22 mouse cellular contexts compared by ENCODE assay signal in the genomic region with DNA sequence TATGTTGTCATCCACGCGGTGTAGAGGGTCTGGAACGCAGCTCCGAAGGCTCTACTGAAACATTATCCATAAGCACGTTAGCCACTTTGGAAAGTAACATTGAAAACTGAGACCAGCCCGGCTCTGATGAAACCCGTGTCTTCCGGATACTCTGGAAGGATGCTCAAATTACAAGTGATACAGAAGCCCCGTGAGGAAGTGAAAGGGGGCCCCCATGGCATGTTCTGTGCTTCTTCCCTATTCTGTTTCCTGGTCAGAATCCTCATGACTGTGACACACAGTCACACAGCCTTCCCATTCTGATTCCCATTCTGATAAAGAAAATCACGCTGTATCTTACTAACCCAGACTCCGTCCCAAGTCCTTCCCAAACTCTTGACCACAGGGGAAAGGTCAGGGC.
A peak's percentile ranks its signal among the peaks of the same experiment; 100 is the strongest.
DNase-seq lines count a peak whose midpoint lies in the region; ATAC-seq and TF ChIP-seq lines count a peak whose summit lies in the region.
"Had no signal": no experiment of that assay in that cellular context is flagged by ENCODE, and none has a peak within 500 bp of the region (broad histone marks: within the 10 kb centered on the region; RNA-seq: fewer than 3 reads in every experiment).

No protein-coding gene starts in this region.

- H3K27me3 ChIP-seq in heart, embryonic 11.5 days (ENCODE audit: control insufficient read depth, insufficient read depth, low read length), result no peaks in the 10 kb centered on the region
- H3K27me3 ChIP-seq in liver, adult 2 months (ENCODE audit: control insufficient read depth, insufficient read depth, low read length), result no peaks in the 10 kb centered on the region
- no peaks in the 10 kb centered on the region for H3K27me3 ChIP-seq in liver, postnatal 0 days (ENCODE audit: insufficient read depth, low read length)
- H3K27me3 ChIP-seq in embryonic facial prominence, embryonic 10.5 days (replicated peaks; ENCODE audit: low read depth, poor library complexity, severe bottlenecking), result no peaks in the 10 kb centered on the region
- H3K27me3 ChIP-seq in forebrain, embryonic 16.5 days (replicated peaks; ENCODE audit: control insufficient read depth, insufficient read depth, low read length), result no peaks in the 10 kb centered on the region
- H3K27me3 ChIP-seq: forebrain, embryonic 13.5 days; limb, embryonic 13.5 days; neural tube, embryonic 15.5 days; stomach, embryonic 15.5 days had no signal

- 70% methylated on average over 11 of the region's 11 CpGs for WGBS in heart, embryonic 11.5 days (ENCODE audit: insufficient replicate concordance)
- 84% methylated on average over 11 of the region's 11 CpGs for WGBS in liver, adult 2 months
- WGBS in liver, postnatal 0 days (ENCODE audit: insufficient replicate concordance), result 60% methylated on average over 11 of the region's 11 CpGs
- WGBS in embryonic facial prominence, embryonic 10.5 days, result 69% methylated on average over 11 of the region's 11 CpGs
- WGBS in forebrain, embryonic 16.5 days, result 86% methylated on average over 11 of the region's 11 CpGs

- no peaks in the 10 kb centered on the region for H3K9me3 ChIP-seq in heart, embryonic 11.5 days (replicated peaks; ENCODE audit: control insufficient read depth, low read length)
- no peaks in the 10 kb centered on the region for H3K9me3 ChIP-seq in liver, postnatal 0 days (ENCODE audit: low read length)
- H3K9me3 ChIP-seq in embryonic facial prominence, embryonic 10.5 days, result no peaks in the 10 kb centered on the region
- H3K9me3 ChIP-seq in forebrain, embryonic 16.5 days (ENCODE audit: control insufficient read depth, low read length), result no peaks in the 10 kb centered on the region
- H3K9me3 ChIP-seq: forebrain, embryonic 13.5 days; hindbrain, embryonic 10.5 days; limb, embryonic 13.5 days; neural tube, embryonic 15.5 days; stomach, embryonic 15.5 days had no signal

- no peaks in the 10 kb centered on the region for H3K36me3 ChIP-seq in heart, embryonic 11.5 days (ENCODE audit: control insufficient read depth, insufficient read depth, low read length)
- H3K36me3 ChIP-seq in liver, adult 2 months (ENCODE audit: control insufficient read depth, insufficient read depth, low read length), result no peaks in the 10 kb centered on the region
- no peaks in the 10 kb centered on the region for H3K36me3 ChIP-seq in liver, postnatal 0 days (replicated peaks; ENCODE audit: insufficient read depth, low read length)
- no peaks in the 10 kb centered on the region for H3K36me3 ChIP-seq in embryonic facial prominence, embryonic 10.5 days (replicated peaks)
- no peaks in the 10 kb centered on the region for H3K36me3 ChIP-seq in forebrain, embryonic 16.5 days (ENCODE audit: control insufficient read depth, insufficient read depth)
- H3K36me3 ChIP-seq: hindbrain, embryonic 10.5 days; limb, embryonic 13.5 days; neural tube, embryonic 15.5 days; stomach, embryonic 15.5 days had no signal

- TF ChIP-seq POLR2A in liver, adult 2 months (IDR thresholded peaks at IDR 0.05; ENCODE audit: extremely low read depth, insufficient read depth, low read length), result no peak

- no peak overlapping the region for H3K4me2 ChIP-seq in heart, embryonic 11.5 days
- H3K4me2 ChIP-seq in liver, postnatal 0 days (ENCODE audit: low read depth, low read length), result no peak overlapping the region
- no peak overlapping the region for H3K4me2 ChIP-seq in forebrain, embryonic 16.5 days (ENCODE audit: low read length)
- H3K4me2 ChIP-seq: forebrain, embryonic 13.5 days; limb, embryonic 13.5 days; neural tube, embryonic 15.5 days; stomach, embryonic 15.5 days had no signal

- H3K4me1 ChIP-seq in heart, embryonic 11.5 days (ENCODE audit: control insufficient read depth, insufficient read depth, low read length), result peaks cover under 1% of the 10 kb centered on the region
- H3K4me1 ChIP-seq in liver, adult 2 months (ENCODE audit: control insufficient read depth, insufficient read depth, low read length), result no peaks in the 10 kb centered on the region
- no peaks in the 10 kb centered on the region for H3K4me1 ChIP-seq in liver, postnatal 0 days (ENCODE audit: insufficient read depth)
- H3K4me1 ChIP-seq in embryonic facial prominence, embryonic 10.5 days, result peaks cover 13% of the 10 kb centered on the region
- H3K4me1 ChIP-seq in forebrain, embryonic 16.5 days (replicated peaks; ENCODE audit: control insufficient read depth, insufficient read depth, low read length), result no peaks in the 10 kb centered on the region
- H3K4me1 ChIP-seq: forebrain, embryonic 13.5 days; neural tube, embryonic 15.5 days; stomach, embryonic 15.5 days had no signal

- DNase-seq in heart, adult 8-10 months (ENCODE audit: low spot score), result peak; percentile 21
- DNase-seq in liver, adult 2 months (ENCODE audit: extremely low read depth, low read depth, low spot score), result peak; percentile 21
- no peak for DNase-seq in liver, postnatal 0 days
- DNase-seq in embryonic facial prominence, embryonic 10.5 days (ENCODE audit: low spot score), result no peak
- DNase-seq in skeletal muscle tissue, adult 2 months (ENCODE audit: low read depth, low spot score), result peak; percentile 18
- no peak for DNase-seq in thymus, postnatal 25 days
- DNase-seq: adrenal gland, adult 2 months; cerebellum, postnatal 25 days; gastrocnemius, postnatal 14 days; kidney, adult 11 months; kidney, postnatal 10 days; midbrain, embryonic 14.5 days; right cerebral cortex, postnatal 14 days had no signal

- TF ChIP-seq CTCF in liver, adult 2 months (IDR thresholded peaks at IDR 0.05; ENCODE audit: low read depth, low read length), result no peak
- TF ChIP-seq CTCF in liver, postnatal 0 days (IDR thresholded peaks at IDR 0.05; ENCODE audit: low read depth), result no peak

- no peak overlapping the region for H3K27ac ChIP-seq in heart, embryonic 11.5 days (ENCODE audit: low read depth, low read length)
- H3K27ac ChIP-seq in liver, adult 2 months (replicated peaks; ENCODE audit: insufficient read depth, low read depth, low read length), result no peak overlapping the region
- H3K27ac ChIP-seq in liver, postnatal 0 days (ENCODE audit: low read depth), result no peak overlapping the region
- peak overlapping the region; percentile 24; the same call in 1 of the 2 replicates for H3K27ac ChIP-seq in embryonic facial prominence, embryonic 10.5 days (replicated peaks)
- H3K27ac ChIP-seq in forebrain, embryonic 16.5 days (ENCODE audit: low read length), result no peak overlapping the region
- H3K27ac ChIP-seq: forebrain, embryonic 13.5 days; hindbrain, embryonic 10.5 days; layer of hippocampus, adult 2 months; limb, embryonic 13.5 days; liver, embryonic 14.5 days; neural tube, embryonic 15.5 days; stomach, embryonic 15.5 days had no signal

- no peak overlapping the region for H3K9ac ChIP-seq in heart, embryonic 11.5 days (ENCODE audit: low read depth, low read length)
- H3K9ac ChIP-seq in liver, adult 2 months (ENCODE audit: low read depth, low read length), result no peak overlapping the region
- H3K9ac ChIP-seq in liver, postnatal 0 days (replicated peaks), result no peak overlapping the region
- H3K9ac ChIP-seq in forebrain, embryonic 16.5 days (replicated peaks; ENCODE audit: low read depth, low read length), result no peak overlapping the region
- H3K9ac ChIP-seq: forebrain, embryonic 13.5 days; limb, embryonic 13.5 days; liver, embryonic 14.5 days; neural tube, embryonic 15.5 days; stomach, embryonic 15.5 days had no signal

- no peaks in the 10 kb centered on the region for H3K79me2 ChIP-seq in liver, adult 2 months (ENCODE audit: control insufficient read depth, insufficient read depth, low read length)

- TF ChIP-seq EP300 in liver, postnatal 0 days (IDR thresholded peaks at IDR 0.05; ENCODE audit: low read depth), result no peak

- ATAC-seq in heart, embryonic 11.5 days (replicated peaks; ENCODE audit: insufficient number of reproducible peaks, low FRiP score, low TSS enrichment), result no peak
- no peak for ATAC-seq in liver, postnatal 0 days
- ATAC-seq in forebrain, embryonic 16.5 days, result no peak
- ATAC-seq: forebrain, embryonic 13.5 days had no signal

- H3K4me3 ChIP-seq in heart, embryonic 11.5 days (ENCODE audit: low read depth, low read length), result no peak overlapping the region
- H3K4me3 ChIP-seq in liver, adult 2 months (ENCODE audit: insufficient read depth, low read depth, low read length), result no peak overlapping the region
- H3K4me3 ChIP-seq in liver, postnatal 0 days (ENCODE audit: low read depth, low read length), result no peak overlapping the region
- no peak overlapping the region for H3K4me3 ChIP-seq in embryonic facial prominence, embryonic 10.5 days
- H3K4me3 ChIP-seq in forebrain, embryonic 16.5 days (replicated peaks; ENCODE audit: low read length), result no peak overlapping the region
- H3K4me3 ChIP-seq: forebrain, embryonic 13.5 days; hindbrain, embryonic 10.5 days; layer of hippocampus, adult 2 months; limb, embryonic 13.5 days; neural tube, embryonic 15.5 days; stomach, embryonic 15.5 days had no signal

Comparison
In these comparisons a context has a peak if more than half of its experiments do, and no peak if none do; other contexts are left out.
1. DNase-seq: peak in heart, adult 8-10 months (single experiment), liver, adult 2 months (single experiment) and skeletal muscle tissue, adult 2 months (single experiment); none in liver, postnatal 0 days (single experiment), embryonic facial prominence, embryonic 10.5 days (single experiment) and thymus, postnatal 25 days (single experiment).